Mouse (Mus musculus) E14TG2a.4 (cell line): ENCODE measurements around the gene Hspb6.

ENCODE experiments used
- CTCF ChIP-seq: conservative IDR thresholded peaks from 2 replicates; pipeline ENCODE4 v1.5.1; 2014; ENCODE audit warnings: low read length
- POU5F1 ChIP-seq: IDR thresholded peaks from 2 replicates; pipeline ENCODE4 v1.6.1; 2014; ENCODE audit warnings: low read length, borderline replicate concordance

- TF ChIP-seq CTCF (no peak), POU5F1 (no peak)
Measured at GRCm38 (mm10) chr7:30596093-30596492, 44.1 kb downstream of the Hspb6 start.
